Comparison of ENCODE assay signal across 8 mouse cellular contexts in genomic region chr5:142074561-142075500, GRCm38 (mm10).
A peak's percentile ranks its signal among the peaks of the same experiment; 100 is the strongest.
DNase-seq lines count a peak whose midpoint lies in the region; ATAC-seq lines count a peak whose summit lies in the region.

No protein-coding gene starts in this region.

- H3K36me3 ChIP-seq in stomach, embryonic 15.5 days, result no peaks in the 10 kb centered on the region

- no peak overlapping the region for H3K4me3 ChIP-seq in stomach, embryonic 15.5 days (replicated peaks)

- DNase-seq in cerebellum, adult 18-20 months, result peak; percentile 39 to 42
- DNase-seq in brain, embryonic 18.5 days (ENCODE audit: low read depth, low spot score), result peak; percentile 58
- peak; percentile 27 for DNase-seq in gastrocnemius, postnatal 25 days
- DNase-seq in layer of hippocampus, adult 9-10 months (ENCODE audit: low spot score), result peak; percentile 31
- DNase-seq in lung, postnatal 14 days, result peak; percentile 50

- 45% methylated on average over 13 of the region's 13 CpGs for WGBS in stomach, embryonic 15.5 days

- H3K9ac ChIP-seq in stomach, embryonic 15.5 days, result no peak overlapping the region

- no peaks in the 10 kb centered on the region for H3K9me3 ChIP-seq in stomach, embryonic 15.5 days

- no peak for ATAC-seq in cerebellum, adult (ENCODE audit: insufficient number of reproducible peaks, low FRiP score, low TSS enrichment)
- peak; percentile 69; the same call in 1 of the 2 replicates for ATAC-seq in stomach, embryonic 15.5 days (ENCODE audit: insufficient read depth, low FRiP score, low read depth)
- no peak for ATAC-seq in monocyte, adult 5-6 weeks (replicated peaks; ENCODE audit: insufficient number of reproducible peaks, low FRiP score, low TSS enrichment, poor library complexity, severe bottlenecking)

- H3K27me3 ChIP-seq in stomach, embryonic 15.5 days (replicated peaks), result no peaks in the 10 kb centered on the region

- no peak overlapping the region for H3K4me2 ChIP-seq in stomach, embryonic 15.5 days

- H3K27ac ChIP-seq in stomach, embryonic 15.5 days, result peak overlapping the region; percentile 70

- H3K4me1 ChIP-seq in stomach, embryonic 15.5 days, result peaks cover 12% of the 10 kb centered on the region; the same call in 1 of the 2 replicates
